Mouse (Mus musculus): ENCODE data around the gene Eqtn.

- TF ChIP-seq POLR2A (IDR thresholded peaks at IDR 0.05; ENCODE audit: insufficient read depth, low read depth, low read length) (no peak), CTCF (IDR thresholded peaks at IDR 0.05) (no peak), EP300 (IDR thresholded peaks at IDR 0.05; ENCODE audit: insufficient read depth, low read depth, low read length) (no peak)
Observed at GRCm38 (mm10) chr4:94973321-94973720, 44.7 kb upstream of the Eqtn start.
